Mouse (Mus musculus) liver, embryonic 13.5 days (tissue): ENCODE measurements at regions not wholly inside any gene's neighbourhood (a gene's known extent, or its start where the extent isn't known, plus 50 kb on each side); places are given as distances from the start of the nearest gene placed in this dataset.
"Not testable (repeated sequence)": the region's sequence is repeated elsewhere in the genome, so short reads cannot be mapped to it uniquely, and the experiment has no call there.

ENCODE experiments used
- ATAC-seq: fragments of 200-750 bp; cut with Nextera tagmentation; 2 replicates; pipeline ENCODE4 v1.8.0; 2017; ENCODE audit warnings: low read depth, mild to moderate bottlenecking, moderate number of reproducible peaks, moderate library complexity
- DNase-seq: peaks from one replicate; pipeline ENCODE4 v3.0.0; 2022
- H3K27ac ChIP-seq: fragments of 300-500 bp; sonication (generic); 2 replicates; pipeline ENCODE4 v1.5.1; 2015; ENCODE audit warnings: moderate library complexity, mild to moderate bottlenecking, inconsistent platforms
- H3K27me3 ChIP-seq: fragments of 300-500 bp; sonication (generic); 2 replicates; pipeline ENCODE4 v1.6.1; 2015; ENCODE audit warnings: mild to moderate bottlenecking, inconsistent platforms
- H3K36me3 ChIP-seq: fragments of 300-500 bp; sonication (generic); 2 replicates; pipeline ENCODE4 v1.6.1; 2015; ENCODE audit warnings: mild to moderate bottlenecking, inconsistent platforms
- H3K4me1 ChIP-seq: fragments of 300-500 bp; sonication (generic); replicated peaks from 2 replicates; pipeline ENCODE4 v1.6.1; 2015; ENCODE audit warnings: inconsistent platforms
- H3K4me2 ChIP-seq: fragments of 300-500 bp; sonication (generic); 2 replicates; pipeline ENCODE4 v1.6.1; 2015; ENCODE audit warnings: inconsistent platforms, mild to moderate bottlenecking, moderate library complexity
- H3K4me3 ChIP-seq: fragments of 300-500 bp; sonication (generic); replicated peaks from 2 replicates; pipeline ENCODE4 v1.5.1; 2015; ENCODE audit warnings: mild to moderate bottlenecking, inconsistent platforms
- H3K9ac ChIP-seq: fragments of 300-500 bp; sonication (generic); 2 replicates; pipeline ENCODE4 v1.6.1; 2015; ENCODE audit warnings: mild to moderate bottlenecking, inconsistent platforms
- H3K9me3 ChIP-seq: fragments of 300-500 bp; sonication (generic); replicated peaks from 2 replicates; pipeline ENCODE4 v1.6.1; 2016; ENCODE audit warnings: inconsistent platforms
- WGBS: fragments of 180-500 bp; shearing (Covaris S2); methylation state at CpG from one replicate; pipeline ENCODE4 v1.1.7; 2015; ENCODE audit not compliant: insufficient replicate concordance; 5-methylcytosine and 5-hydroxymethylcytosine counted together

GRCm38 (mm10) chr12:16370061-16370460 is 240.7 kb downstream of the Lpin1 start:
- H3K27me3 ChIP-seq = no peaks in the 10 kb centered on the region
- H3K4me2 ChIP-seq = no peak overlapping the region
- no peak overlapping the region for H3K27ac ChIP-seq
- H3K9ac ChIP-seq = no peak overlapping the region
- H3K9me3 ChIP-seq = no peaks in the 10 kb centered on the region
- DNase-seq = no peak
- WGBS = 57% methylated on average over 7 of the region's 7 CpGs
- no peak overlapping the region for H3K4me3 ChIP-seq
- H3K36me3 ChIP-seq = no peaks in the 10 kb centered on the region
- no peaks in the 10 kb centered on the region for H3K4me1 ChIP-seq
- ATAC-seq = no peak

DNA sequence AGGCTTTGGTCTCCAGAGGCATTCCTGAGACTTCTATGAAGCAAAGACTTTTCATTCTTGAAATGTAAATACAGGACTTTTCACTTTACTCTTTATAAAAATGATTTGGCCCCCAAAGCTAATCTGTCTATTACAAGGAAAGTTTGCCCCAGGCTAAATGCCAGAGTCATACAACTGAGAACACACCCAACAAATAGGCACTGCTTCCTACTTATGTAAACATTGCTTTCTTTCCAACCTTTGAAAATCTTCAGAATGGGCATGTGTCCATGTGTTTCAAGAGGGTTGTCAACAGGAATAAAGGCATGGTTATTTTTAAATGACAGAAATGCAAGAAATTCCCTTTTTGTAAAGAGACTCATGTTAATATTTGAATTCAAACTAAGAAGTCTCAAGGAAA is 248.4 kb downstream of the Lpin1 start:
- no peaks in the 10 kb centered on the region for H3K4me1 ChIP-seq
- 0 out of 2 replicates have a peak, but pooled peaks cover 4% of the 10 kb centered on the region for H3K9me3 ChIP-seq
- H3K36me3 ChIP-seq = no peaks in the 10 kb centered on the region
- no peak overlapping the region for H3K4me3 ChIP-seq
- H3K4me2 ChIP-seq = no peak overlapping the region
- H3K27ac ChIP-seq = no peak overlapping the region
- ATAC-seq = no peak
- H3K27me3 ChIP-seq = no peaks in the 10 kb centered on the region
- no peak for DNase-seq
- H3K9ac ChIP-seq = no peak overlapping the region

DNA sequence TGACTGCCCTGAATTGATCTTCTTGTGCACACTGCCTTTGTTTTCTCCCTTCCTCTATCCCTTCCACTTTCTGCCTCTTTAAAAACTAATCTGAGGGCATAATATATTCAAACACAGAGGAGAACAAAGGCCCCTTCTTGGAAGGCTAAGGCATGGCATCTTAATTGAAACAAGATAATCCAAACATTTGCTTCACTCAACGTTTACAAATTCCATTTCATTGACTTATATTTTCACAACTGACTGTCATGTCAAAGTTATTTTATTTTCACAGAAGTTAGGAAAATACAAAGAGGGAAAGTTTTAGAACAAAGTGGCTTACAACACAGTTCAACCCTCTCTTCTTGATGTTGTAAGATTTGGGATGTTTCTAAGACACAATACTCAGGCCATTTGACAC is 251.9 kb downstream of the Lpin1 start:
- no peaks in the 10 kb centered on the region for H3K27me3 ChIP-seq
- no peak for DNase-seq

DNA sequence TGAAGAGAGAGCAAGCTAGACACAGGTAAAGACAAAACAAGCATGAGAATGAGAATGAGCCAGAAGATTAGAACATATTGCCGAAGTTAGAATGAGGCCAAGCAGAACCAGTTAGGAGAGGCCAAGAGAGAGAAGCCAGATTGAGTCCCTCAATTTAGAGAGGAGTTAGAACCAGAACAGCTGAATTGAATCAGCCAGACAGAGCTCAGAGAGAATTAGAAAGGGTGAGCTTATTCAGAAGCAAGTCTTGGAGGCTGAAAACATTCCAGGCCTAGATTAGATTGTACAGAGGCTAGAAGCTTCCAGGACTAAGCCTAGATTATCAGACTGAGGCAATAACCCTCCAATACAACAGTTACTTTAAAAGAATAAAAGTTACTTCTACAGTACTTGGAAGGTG is 256.1 kb downstream of the Lpin1 start:
- no peak overlapping the region for H3K9ac ChIP-seq
- H3K4me1 ChIP-seq = no peaks in the 10 kb centered on the region
- no peak overlapping the region for H3K27ac ChIP-seq
- H3K9me3 ChIP-seq = no peaks in the 10 kb centered on the region
- H3K27me3 ChIP-seq = no peaks in the 10 kb centered on the region
- no peak for DNase-seq
- no peak overlapping the region for H3K4me2 ChIP-seq
- 57% methylated on average over 1 of the region's 1 CpGs for WGBS
- no peaks in the 10 kb centered on the region for H3K36me3 ChIP-seq
- no peak for ATAC-seq
- H3K4me3 ChIP-seq = no peak overlapping the region

More for the DNA sequence above, 251.9 kb downstream of the Lpin1 start:
- H3K4me3 ChIP-seq = no peak overlapping the region
- H3K4me1 ChIP-seq = no peaks in the 10 kb centered on the region
- 38% methylated on average over 1 of the region's 1 CpGs for WGBS
- H3K9me3 ChIP-seq = 0 out of 2 replicates have a peak, but pooled peaks cover 4% of the 10 kb centered on the region
- no peak overlapping the region for H3K27ac ChIP-seq
- no peak overlapping the region for H3K9ac ChIP-seq
- H3K36me3 ChIP-seq = no peaks in the 10 kb centered on the region
- H3K4me2 ChIP-seq = no peak overlapping the region
- ATAC-seq = no peak

GRCm38 (mm10) chr12:16351751-16352150 is 259.0 kb downstream of the Lpin1 start:
- no peaks in the 10 kb centered on the region for H3K9me3 ChIP-seq
- DNase-seq (no peak), ATAC-seq (no peak)
- H3K27ac ChIP-seq = no peak overlapping the region
- no peaks in the 10 kb centered on the region for H3K27me3 ChIP-seq
- no peak overlapping the region for H3K9ac ChIP-seq
- no peak overlapping the region for H3K4me2 ChIP-seq
- no peak overlapping the region for H3K4me3 ChIP-seq
- H3K4me1 ChIP-seq = no peaks in the 10 kb centered on the region
- no peaks in the 10 kb centered on the region for H3K36me3 ChIP-seq

GRCm38 (mm10) chr12:16349310-16349709 is 261.5 kb downstream of the Lpin1 start:
- DNase-seq = no peak

GRCm38 (mm10) chr12:16344021-16344420 is 266.7 kb downstream of the Lpin1 start:
- ATAC-seq (no peak), DNase-seq (no peak)
- 57% methylated on average over 3 of the region's 3 CpGs for WGBS
- Histone ChIP-seq H3K9me3 (no peaks in the 10 kb centered on the region), H3K9ac (no peak overlapping the region), H3K36me3 (no peaks in the 10 kb centered on the region), H3K4me3 (no peak overlapping the region), H3K4me2 (no peak overlapping the region), H3K4me1 (no peaks in the 10 kb centered on the region), H3K27ac (no peak overlapping the region), H3K27me3 (no peaks in the 10 kb centered on the region)

More at GRCm38 (mm10) chr12:16349310-16349709, 261.5 kb downstream of the Lpin1 start:
- ATAC-seq = no peak
- no peaks in the 10 kb centered on the region for H3K36me3 ChIP-seq
- no peaks in the 10 kb centered on the region for H3K27me3 ChIP-seq
- no peak overlapping the region for H3K4me2 ChIP-seq
- no peak overlapping the region for H3K4me3 ChIP-seq
- H3K9ac ChIP-seq = no peak overlapping the region
- H3K4me1 ChIP-seq = no peaks in the 10 kb centered on the region
- no peak overlapping the region for H3K27ac ChIP-seq
- H3K9me3 ChIP-seq = no peaks in the 10 kb centered on the region

- not testable (repeated sequence) for DNase-seq, H3K4me1 ChIP-seq, H3K4me2 ChIP-seq, H3K4me3 ChIP-seq, H3K9me3 ChIP-seq, H3K27me3 ChIP-seq, H3K9ac ChIP-seq, H3K27ac ChIP-seq, H3K36me3 ChIP-seq, ATAC-seq
- WGBS = 37% methylated on average over 2 of the region's 2 CpGs
These were observed 268.7 kb downstream of the Lpin1 start for GRCm38 (mm10) chr12:16342030-16342429.

DNA sequence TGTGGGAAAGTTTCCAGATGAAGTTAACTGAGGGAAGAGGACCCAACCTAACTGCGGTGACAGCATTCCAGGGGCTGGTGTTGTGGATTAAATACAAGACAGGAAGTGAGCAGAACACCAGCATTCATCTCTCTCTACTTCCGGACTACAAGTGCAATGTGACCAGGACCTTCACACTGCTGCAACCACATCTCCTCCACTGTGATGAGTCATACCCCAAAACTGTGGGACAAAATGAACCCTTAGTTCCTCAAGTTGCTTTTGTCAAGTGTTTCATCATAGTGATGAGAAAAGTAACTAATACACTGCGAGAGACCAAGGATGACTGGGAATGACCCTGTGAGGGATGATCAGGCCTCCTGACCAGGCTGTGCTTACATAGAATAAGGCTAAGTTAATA is 279.3 kb downstream of the Lpin1 start:
- H3K27ac ChIP-seq = no peak overlapping the region
- no peak for DNase-seq
- no peaks in the 10 kb centered on the region for H3K27me3 ChIP-seq
- H3K36me3 ChIP-seq = no peaks in the 10 kb centered on the region
- no peaks in the 10 kb centered on the region for H3K4me1 ChIP-seq
- ATAC-seq = no peak
- no peak overlapping the region for H3K4me2 ChIP-seq
- H3K9me3 ChIP-seq = no peaks in the 10 kb centered on the region
- H3K4me3 ChIP-seq = no peak overlapping the region
- no peak overlapping the region for H3K9ac ChIP-seq
- WGBS = 61% methylated on average over 3 of the region's 3 CpGs

GRCm38 (mm10) chr12:16329129-16329528 is 281.6 kb downstream of the Lpin1 start:
- ATAC-seq = no peak
- WGBS = 43% methylated on average over 2 of the region's 2 CpGs

GRCm38 (mm10) chr12:16320536-16321402 is 290.0 kb downstream of the Lpin1 start:
- no peaks in the 10 kb centered on the region for H3K36me3 ChIP-seq
- no peak overlapping the region for H3K4me2 ChIP-seq
- H3K4me1 ChIP-seq = no peaks in the 10 kb centered on the region
- no peak overlapping the region for H3K27ac ChIP-seq
- DNase-seq = no peak
- H3K9me3 ChIP-seq = no peaks in the 10 kb centered on the region
- WGBS = 59% methylated on average over 9 of the region's 9 CpGs
- H3K27me3 ChIP-seq = no peaks in the 10 kb centered on the region
- ATAC-seq = no peak
- no peak overlapping the region for H3K4me3 ChIP-seq
- H3K9ac ChIP-seq = no peak overlapping the region

More at GRCm38 (mm10) chr12:16329129-16329528, 281.6 kb downstream of the Lpin1 start:
- H3K27me3 ChIP-seq = no peaks in the 10 kb centered on the region
- DNase-seq = no peak
- H3K4me2 ChIP-seq = no peak overlapping the region
- no peaks in the 10 kb centered on the region for H3K4me1 ChIP-seq
- no peak overlapping the region for H3K4me3 ChIP-seq
- H3K9ac ChIP-seq = no peak overlapping the region
- H3K9me3 ChIP-seq = no peaks in the 10 kb centered on the region
- H3K36me3 ChIP-seq = no peaks in the 10 kb centered on the region
- no peak overlapping the region for H3K27ac ChIP-seq

DNA sequence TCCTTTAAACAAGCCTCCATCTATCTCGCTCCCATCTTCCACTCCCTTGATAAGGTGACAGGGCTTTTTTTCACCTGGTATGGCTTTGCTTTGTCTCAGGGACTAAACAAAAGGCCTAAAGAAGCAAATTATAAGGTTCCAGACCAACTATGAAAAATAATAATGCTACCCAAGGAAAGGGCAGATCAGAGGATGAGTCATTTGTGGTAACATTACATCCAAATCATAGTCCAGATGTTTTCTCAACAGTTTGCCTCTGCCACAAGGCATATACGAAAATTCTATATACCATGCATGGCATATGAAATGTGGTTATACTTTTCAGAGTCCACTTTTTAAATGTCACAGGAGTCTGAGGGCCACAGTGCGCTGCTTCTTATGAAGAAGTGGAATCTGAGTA is 302.7 kb downstream of the Lpin1 start:
- Histone ChIP-seq H3K27me3 (no peaks in the 10 kb centered on the region), H3K4me3 (no peak overlapping the region), H3K9me3 (no peaks in the 10 kb centered on the region), H3K4me1 (no peaks in the 10 kb centered on the region), H3K4me2 (no peak overlapping the region), H3K36me3 (no peaks in the 10 kb centered on the region), H3K27ac (no peak overlapping the region), H3K9ac (no peak overlapping the region)
- ATAC-seq = no peak
- WGBS = 63% methylated on average over 3 of the region's 3 CpGs
- DNase-seq = no peak
